Mouse (Mus musculus) mouse trophoblast stem cell (cell line): ENCODE data around the gene 2310007B03Rik.
"Not testable (repeated sequence)": the region's sequence is repeated elsewhere in the genome, so short reads cannot be mapped to it uniquely, and the experiment has no call there.

ENCODE experiments used
- in situ Hi-C, 2 experiments: fragments of 300-500 bp; cut with MseI, MboI; formaldehyde crosslinking; loops; 2 replicates in 1 of 2; 3 replicates in 1 of 2; pipeline ENCODE4 v1.15.1; 2025

2310007B03Rik gene

DNA sequence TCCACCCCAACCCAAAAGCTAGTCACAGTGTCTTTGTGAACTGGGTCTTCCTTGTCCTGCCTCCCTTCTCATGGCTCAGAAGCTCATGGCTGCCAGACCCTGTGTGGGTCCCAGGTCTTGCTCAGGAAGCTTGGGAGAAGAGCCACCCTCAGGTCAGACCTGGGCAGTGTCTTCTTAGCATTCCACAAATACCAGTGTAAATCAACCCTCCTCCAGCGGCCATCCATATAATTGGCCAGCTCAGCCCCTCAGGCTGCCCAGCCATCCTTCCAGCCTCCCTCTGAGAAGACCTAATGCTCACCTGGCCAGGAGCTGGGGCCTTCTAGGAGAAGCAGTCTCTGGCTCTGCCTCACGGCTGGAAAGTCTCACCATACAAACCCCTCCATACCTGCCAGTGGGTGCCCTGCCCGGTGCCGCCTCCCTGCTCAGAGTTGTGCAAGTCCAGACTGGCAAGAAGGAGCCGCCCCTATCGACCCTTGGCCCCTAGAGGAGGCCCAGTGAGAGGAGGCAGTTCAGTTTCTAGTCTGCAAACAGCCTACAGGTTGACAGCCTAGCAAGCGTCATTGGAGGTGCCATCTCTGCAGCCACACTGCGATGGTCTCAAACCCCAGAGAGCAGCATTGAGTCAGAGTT is at the start of gene 2310007B03Rik:
Gene 2310007B03Rik, minus strand, starts transcription at position 448 of the 633 bp plus-strand sequence.
- in situ Hi-C loops: no loop called here

- in situ Hi-C loops: no loop called here
Observed at GRCm38 (mm10) chr1:93210213-93210641, 49.5 kb upstream of the 2310007B03Rik start.

GRCm38 (mm10) chr1:93207536-93208064 is 46.9 kb upstream of the 2310007B03Rik start:
- in situ Hi-C loops: no loop called here

GRCm38 (mm10) chr1:93206277-93206970 is 45.7 kb upstream of the 2310007B03Rik start:
- in situ Hi-C loops: no loop called here

- in situ Hi-C loops: no loop called here
Observed at GRCm38 (mm10) chr1:93197916-93198315, 37.2 kb upstream of the 2310007B03Rik start.

DNA sequence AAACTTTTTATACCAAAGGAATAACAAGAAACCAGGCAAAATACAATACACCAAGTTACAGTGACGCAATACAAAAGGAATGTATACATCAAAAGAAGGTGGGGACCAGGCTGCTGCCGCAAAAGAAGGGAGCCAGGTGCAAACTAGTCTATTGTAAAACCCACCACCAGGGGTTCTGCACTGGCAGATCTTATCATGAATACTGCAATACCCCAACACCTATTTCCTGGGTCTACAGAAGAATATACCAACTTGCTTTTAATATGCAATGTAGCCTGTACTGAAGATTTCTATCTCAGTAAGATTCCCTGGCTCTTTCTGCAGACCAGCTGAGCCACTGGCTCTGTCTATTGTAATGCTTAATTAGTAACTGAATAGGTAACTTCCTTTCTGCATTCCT is 36.7 kb upstream of the 2310007B03Rik start:
- in situ Hi-C loops: not testable (repeated sequence)

GRCm38 (mm10) chr1:93194961-93195360 is 34.2 kb upstream of the 2310007B03Rik start:
- in situ Hi-C loops: no loop called here

- in situ Hi-C loops: no loop called here
Observed at GRCm38 (mm10) chr1:93190726-93191305, 30.1 kb upstream of the 2310007B03Rik start.

DNA sequence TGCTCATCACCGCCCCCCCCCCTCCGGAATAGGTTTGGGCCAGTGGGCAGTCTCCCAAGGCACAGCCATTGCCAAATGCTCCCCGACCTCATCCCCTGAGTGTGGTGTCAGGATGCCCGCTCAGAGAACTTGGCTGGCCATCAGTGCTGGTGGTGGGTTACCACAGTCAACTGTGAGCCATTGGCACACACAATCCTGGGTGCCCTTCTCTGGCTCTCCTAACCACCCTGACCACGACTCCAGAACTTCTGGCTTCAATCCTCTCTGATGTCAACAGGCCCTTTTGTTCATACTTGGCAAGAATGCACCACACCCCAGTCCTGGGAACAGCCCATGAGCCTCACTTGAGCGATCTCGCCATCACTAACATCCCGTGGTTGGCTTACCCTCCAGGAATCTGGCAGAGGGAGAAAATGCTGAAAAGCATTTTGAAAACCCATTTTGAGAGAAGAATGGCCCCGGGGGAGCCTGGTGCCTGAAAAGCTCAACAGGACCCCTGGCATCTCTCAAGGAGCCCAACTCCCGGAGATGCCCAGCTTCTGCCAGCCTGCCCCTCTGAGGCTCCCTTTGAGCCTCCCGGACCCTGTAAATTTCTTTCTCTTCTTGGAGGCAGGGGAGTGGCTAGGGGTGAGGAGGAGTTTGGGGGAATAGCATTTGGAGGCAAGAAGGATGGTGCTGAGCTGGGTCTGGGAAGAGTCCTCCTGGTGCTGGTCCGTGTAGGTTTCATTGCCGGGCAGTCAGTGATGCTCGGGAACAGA is 23.5 kb upstream of the 2310007B03Rik start:
- in situ Hi-C loops: no loop called here

- in situ Hi-C loops: no loop called here
Observed at GRCm38 (mm10) chr1:93182281-93182680, 21.5 kb upstream of the 2310007B03Rik start.

- in situ Hi-C loops: no loop called here
Observed at GRCm38 (mm10) chr1:93176525-93177332, 16.0 kb upstream of the 2310007B03Rik start.

DNA sequence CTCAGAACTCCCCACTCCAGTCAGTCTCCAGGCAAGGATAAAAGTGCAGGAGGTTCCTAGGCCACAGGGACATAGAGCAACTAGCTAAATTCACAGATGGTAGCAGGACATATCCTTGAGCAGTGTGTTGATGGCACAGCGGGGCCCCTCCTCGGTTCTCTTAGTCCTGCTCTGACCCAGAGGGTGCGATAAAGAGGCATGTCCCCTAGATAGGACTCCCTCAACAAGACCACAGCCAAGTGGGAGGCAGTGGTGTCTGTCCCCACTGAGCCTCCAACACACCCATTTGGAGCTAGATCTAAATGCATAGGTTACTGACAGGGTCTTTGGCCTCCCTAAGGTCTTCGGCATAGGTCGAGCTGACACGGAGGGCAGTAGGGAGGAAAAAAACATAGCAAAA is 15.1 kb upstream of the 2310007B03Rik start:
- in situ Hi-C loops: no loop called here

DNA sequence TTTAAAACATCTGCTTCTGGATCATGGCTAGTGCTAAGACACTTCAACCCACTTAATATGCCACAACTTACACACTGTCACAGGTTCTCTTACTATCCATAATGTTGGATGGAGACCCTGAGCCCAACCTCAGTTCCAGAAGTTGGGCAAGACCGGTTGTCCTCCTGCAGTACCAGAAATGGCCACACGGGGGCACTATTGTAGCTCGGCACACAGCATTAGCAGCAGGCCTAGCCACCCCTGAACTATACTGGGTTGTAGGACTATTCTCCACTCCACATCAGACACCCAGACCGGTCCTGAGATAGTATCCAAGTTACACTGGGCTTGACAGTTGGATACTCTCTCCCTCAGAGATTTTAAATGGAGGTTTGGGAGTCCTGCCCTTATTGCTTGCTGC is 13.7 kb upstream of the 2310007B03Rik start:
- in situ Hi-C loops: no loop called here

DNA sequence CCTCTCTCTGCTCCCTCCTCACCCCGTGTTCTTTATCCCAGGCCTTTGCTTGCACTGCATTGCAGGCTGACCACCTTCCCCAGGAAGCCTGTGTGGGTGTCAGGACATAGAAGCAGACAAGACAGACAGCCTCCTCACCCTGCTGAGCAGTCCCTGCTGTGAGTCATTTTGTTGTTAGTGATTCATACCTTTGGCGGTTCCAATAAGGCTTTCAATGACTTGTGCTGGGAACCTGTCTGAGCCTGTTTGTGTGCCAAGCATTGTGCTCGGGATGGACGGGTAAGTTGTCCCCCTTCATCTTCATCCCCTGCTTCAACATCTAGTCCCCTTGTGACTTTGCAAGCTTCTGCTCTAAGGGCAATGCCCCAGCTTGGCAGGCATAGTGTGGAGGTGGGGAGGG is 12.9 kb upstream of the 2310007B03Rik start:
- in situ Hi-C loops: no loop called here

DNA sequence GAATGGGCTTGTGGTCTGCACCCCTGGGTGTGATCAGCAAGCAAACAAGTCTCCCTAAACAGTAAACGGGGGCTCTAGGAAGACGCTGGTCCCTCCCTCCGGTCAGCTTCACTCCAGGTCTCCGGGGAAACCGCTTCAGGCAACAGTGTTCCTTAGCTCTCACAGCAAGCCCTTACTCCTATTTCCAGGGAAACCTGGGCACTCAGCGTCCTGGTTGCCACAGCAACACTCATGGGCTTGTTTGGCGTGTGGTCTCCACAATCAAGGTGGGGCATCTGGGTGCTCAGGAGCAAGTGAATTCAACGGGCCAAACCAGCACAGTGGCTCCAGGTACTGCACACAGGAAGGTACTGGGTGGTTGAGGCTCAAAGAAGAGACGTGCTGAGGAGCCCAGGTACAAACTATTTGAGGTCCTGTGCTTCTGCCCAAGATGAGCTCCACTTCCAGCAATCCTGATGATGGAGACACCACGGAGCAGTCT is 7.6 kb upstream of the 2310007B03Rik start, which contains the start of gene Crocc2:
Gene Crocc2, plus strand, starts transcription at position 431 of the 481 bp plus-strand sequence.
- in situ Hi-C loops: no loop called here

GRCm38 (mm10) chr1:93166346-93167079 is 5.8 kb upstream of the 2310007B03Rik start:
- in situ Hi-C loops: no loop called here

DNA sequence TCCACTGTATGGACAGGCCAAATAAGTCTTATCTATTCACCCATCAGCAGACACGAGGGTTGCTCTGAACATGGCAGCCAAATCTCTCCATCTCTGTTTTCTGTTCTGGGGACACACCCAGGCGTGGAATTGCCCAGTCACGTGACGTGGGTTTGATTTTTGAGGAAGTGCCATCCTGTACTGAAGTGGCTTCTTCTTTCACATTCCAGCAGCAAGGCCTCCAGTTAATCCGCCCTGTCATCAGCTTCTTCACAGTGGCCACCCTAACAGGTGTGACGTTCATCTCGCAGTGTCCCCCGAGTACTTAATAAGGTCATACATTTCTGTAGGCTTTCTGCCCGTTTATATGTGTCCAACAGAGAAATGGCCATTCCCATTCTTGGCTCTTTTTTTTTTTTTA is 4.7 kb upstream of the 2310007B03Rik start:
- in situ Hi-C loops: no loop called here

DNA sequence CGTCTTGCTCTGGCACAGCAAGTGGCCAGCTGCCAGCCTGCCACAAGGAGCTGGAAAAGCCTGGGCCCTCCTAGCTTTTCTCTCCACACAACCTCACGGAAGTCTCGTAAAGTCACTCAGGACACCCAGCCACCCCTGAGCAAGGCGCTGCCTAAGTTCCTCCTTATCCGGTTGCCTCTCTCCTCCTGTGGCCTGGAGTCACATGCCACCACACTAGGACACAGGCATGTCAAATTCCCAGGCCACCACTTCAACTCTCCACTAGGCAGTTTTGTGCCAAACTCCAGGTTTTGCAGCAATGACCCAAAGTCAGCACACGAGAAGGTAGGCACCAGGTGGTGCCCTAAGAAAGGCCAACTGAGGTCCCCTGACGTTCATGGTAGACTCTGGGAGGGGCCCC is 1.8 kb upstream of the 2310007B03Rik start:
- in situ Hi-C loops: no loop called here

DNA sequence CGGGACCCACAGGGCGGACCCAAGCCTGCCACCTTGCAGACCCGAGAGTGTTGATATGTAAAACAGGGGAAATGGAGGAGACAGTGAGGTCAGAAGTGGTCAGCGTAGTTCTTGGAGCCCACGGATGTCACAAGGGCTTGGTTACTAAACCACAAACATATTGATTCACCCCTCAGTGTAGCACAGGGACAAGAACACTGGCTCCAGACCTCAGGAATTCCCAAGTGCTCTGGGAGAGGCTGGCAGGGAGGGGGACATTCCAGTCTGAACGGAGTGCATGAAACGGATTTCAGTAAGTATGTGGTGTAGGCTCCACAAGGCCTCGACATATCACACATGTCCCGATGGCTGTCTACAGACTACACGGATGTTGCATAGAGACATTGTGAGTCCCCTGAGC is 1.2 kb upstream of the 2310007B03Rik start:
- in situ Hi-C loops: no loop called here

- in situ Hi-C loops: no loop called here
Observed at GRCm38 (mm10) chr1:93161350-93161749, 602 bp upstream of the 2310007B03Rik start.
